Mouse (Mus musculus) hindbrain, embryonic 15.5 days (tissue): ENCODE data around the gene Adamtsl1. TPM values are rescaled to one million over a fixed set of nuclear protein-coding genes. Genes with fewer than 3 reads are reported as not detected.

Source experiments
- ATAC-seq: fragments of 200-750 bp; cut with Nextera tagmentation; 2 replicates; pipeline ENCODE4 v1.8.0; 2017; ENCODE audit warnings: low read depth, moderate number of reproducible peaks, moderate TSS enrichment; ENCODE audit not compliant: low FRiP score
- H3K27ac ChIP-seq: fragments of 300-500 bp; sonication (generic); replicated peaks from 2 replicates; pipeline ENCODE4 v1.5.1; 2015; ENCODE audit warnings: mild to moderate bottlenecking, inconsistent platforms
- H3K27me3 ChIP-seq: fragments of 300-500 bp; sonication (generic); 2 replicates; pipeline ENCODE4 v1.6.1; 2015; ENCODE audit warnings: control low read depth, inconsistent platforms
- H3K36me3 ChIP-seq: fragments of 300-500 bp; sonication (generic); 2 replicates; pipeline ENCODE4 v1.6.1; 2015; ENCODE audit warnings: control low read depth, inconsistent platforms
- H3K4me1 ChIP-seq: fragments of 300-500 bp; sonication (generic); replicated peaks from 2 replicates; pipeline ENCODE4 v1.6.1; 2015; ENCODE audit warnings: control low read depth, inconsistent platforms
- H3K4me2 ChIP-seq: fragments of 300-500 bp; sonication (generic); 2 replicates; pipeline ENCODE4 v1.6.1; 2015; ENCODE audit warnings: moderate library complexity, mild to moderate bottlenecking, inconsistent platforms
- H3K4me3 ChIP-seq: fragments of 300-500 bp; sonication (generic); 2 replicates; pipeline ENCODE4 v1.5.1; 2015; ENCODE audit warnings: mild to moderate bottlenecking, inconsistent platforms
- H3K9ac ChIP-seq: fragments of 300-500 bp; sonication (generic); 2 replicates; pipeline ENCODE4 v1.6.1; 2015; ENCODE audit warnings: inconsistent platforms
- H3K9me3 ChIP-seq: fragments of 300-500 bp; sonication (generic); 2 replicates; pipeline ENCODE4 v1.6.1; 2016; ENCODE audit warnings: control low read depth, inconsistent platforms
- WGBS: fragments of 180-500 bp; shearing (Covaris S2); methylation state at CpG from one replicate; pipeline ENCODE4 v1.1.7; 2015; 5-methylcytosine and 5-hydroxymethylcytosine counted together
- polyA plus RNA-seq: library from polyadenylated mRNA; unstranded; fragments of >200 nt; fragmentation: Nextera tagmentation; extraction: Ambion mirVana; gene quantifications from 2 replicates; pipeline ENCODE4 v1.2.1, GENCODE M21; 2015

Gene Adamtsl1
- polyA plus RNA-seq, 1 experiment from 2014 or later: 11.8 TPM

GRCm38 (mm10) chr4:85677621-85678020 is 163.6 kb downstream of the Adamtsl1 start:
- H3K27ac ChIP-seq: no peak overlapping the region
- no peaks in the 10 kb centered on the region for H3K27me3 ChIP-seq
- no peaks in the 10 kb centered on the region for H3K36me3 ChIP-seq
- no peak overlapping the region for H3K4me2 ChIP-seq
- H3K4me3 ChIP-seq: no peak overlapping the region
- H3K4me1 ChIP-seq: no peaks in the 10 kb centered on the region
- H3K9me3 ChIP-seq: no peaks in the 10 kb centered on the region
- ATAC-seq: no peak
- WGBS: 56% methylated on average over 1 of the region's 1 CpGs
- H3K9ac ChIP-seq: no peak overlapping the region

- H3K27me3 ChIP-seq: no peaks in the 10 kb centered on the region
- WGBS: 86% methylated on average over 4 of the region's 4 CpGs
- no peaks in the 10 kb centered on the region for H3K36me3 ChIP-seq
- H3K4me1 ChIP-seq: no peaks in the 10 kb centered on the region
- H3K4me2 ChIP-seq: no peak overlapping the region
- no peak overlapping the region for H3K27ac ChIP-seq
- H3K4me3 ChIP-seq: no peak overlapping the region
- H3K9ac ChIP-seq: no peak overlapping the region
- no peaks in the 10 kb centered on the region for H3K9me3 ChIP-seq
- ATAC-seq: no peak
Observed at GRCm38 (mm10) chr4:85686160-85686559, 172.2 kb downstream of the Adamtsl1 start.

GRCm38 (mm10) chr4:85695237-85695636 is 181.3 kb downstream of the Adamtsl1 start:
- WGBS: 84% methylated on average over 1 of the region's 1 CpGs
- Histone ChIP-seq H3K36me3 (no peaks in the 10 kb centered on the region), H3K4me2 (no peak overlapping the region), H3K9me3 (no peaks in the 10 kb centered on the region), H3K9ac (no peak overlapping the region), H3K4me3 (no peak overlapping the region), H3K27me3 (no peaks in the 10 kb centered on the region), H3K4me1 (no peaks in the 10 kb centered on the region), H3K27ac (no peak overlapping the region)
- ATAC-seq: no peak

- Histone ChIP-seq H3K4me1 (no peaks in the 10 kb centered on the region; the same call in 1 of the 2 replicates), H3K27me3 (no peaks in the 10 kb centered on the region), H3K9ac (no peak overlapping the region), H3K27ac (no peak overlapping the region; the same call in 1 of the 2 replicates), H3K36me3 (no peaks in the 10 kb centered on the region), H3K9me3 (no peaks in the 10 kb centered on the region), H3K4me3 (no peak overlapping the region), H3K4me2 (no peak overlapping the region)
- peak; percentile 89 for ATAC-seq
- 30% methylated on average over 7 of the region's 7 CpGs for WGBS
Observed at GRCm38 (mm10) chr4:85707352-85708057, 193.5 kb downstream of the Adamtsl1 start.

GRCm38 (mm10) chr4:85709636-85710035 is 195.7 kb downstream of the Adamtsl1 start:
- H3K9me3 ChIP-seq: no peaks in the 10 kb centered on the region
- H3K36me3 ChIP-seq: no peaks in the 10 kb centered on the region
- no peaks in the 10 kb centered on the region for H3K27me3 ChIP-seq
- 97% methylated on average over 2 of the region's 2 CpGs for WGBS
- H3K9ac ChIP-seq: no peak overlapping the region
- H3K4me1 ChIP-seq: no peaks in the 10 kb centered on the region; the same call in 1 of the 2 replicates
- no peak overlapping the region for H3K27ac ChIP-seq
- no peak overlapping the region for H3K4me3 ChIP-seq
- H3K4me2 ChIP-seq: no peak overlapping the region
- no peak for ATAC-seq

- H3K4me3 ChIP-seq: no peak overlapping the region
- WGBS: 82% methylated on average over 3 of the region's 3 CpGs
Observed at GRCm38 (mm10) chr4:85724999-85725398, 211.0 kb downstream of the Adamtsl1 start.

GRCm38 (mm10) chr4:85727731-85728130 is 213.8 kb downstream of the Adamtsl1 start:
- ATAC-seq: peak; percentile 27; the same call in 1 of the 2 replicates
- H3K4me3 ChIP-seq: no peak overlapping the region
- no peaks in the 10 kb centered on the region for H3K27me3 ChIP-seq
- H3K4me2 ChIP-seq: no peak overlapping the region
- no peaks in the 10 kb centered on the region for H3K36me3 ChIP-seq
- 71% methylated on average over 2 of the region's 2 CpGs for WGBS
- 0 out of 2 replicates have a peak, but pooled peaks cover 5% of the 10 kb centered on the region for H3K9me3 ChIP-seq
- no peak overlapping the region for H3K27ac ChIP-seq
- no peaks in the 10 kb centered on the region for H3K4me1 ChIP-seq
- no peak overlapping the region for H3K9ac ChIP-seq

More at GRCm38 (mm10) chr4:85724999-85725398, 211.0 kb downstream of the Adamtsl1 start:
- no peak overlapping the region for H3K9ac ChIP-seq
- no peak overlapping the region for H3K4me2 ChIP-seq
- no peaks in the 10 kb centered on the region for H3K4me1 ChIP-seq
- no peaks in the 10 kb centered on the region for H3K36me3 ChIP-seq
- no peaks in the 10 kb centered on the region for H3K27me3 ChIP-seq
- no peaks in the 10 kb centered on the region for H3K9me3 ChIP-seq
- ATAC-seq: no peak
- H3K27ac ChIP-seq: no peak overlapping the region

- Histone ChIP-seq H3K4me3 (no peak overlapping the region), H3K4me2 (no peak overlapping the region), H3K36me3 (no peaks in the 10 kb centered on the region), H3K4me1 (no peaks in the 10 kb centered on the region), H3K9me3 (0 out of 2 replicates have a peak, but pooled peaks cover 5% of the 10 kb centered on the region), H3K9ac (no peak overlapping the region), H3K27me3 (no peaks in the 10 kb centered on the region), H3K27ac (no peak overlapping the region)
- 66% methylated on average over 1 of the region's 1 CpGs for WGBS
- no peak for ATAC-seq
Observed at GRCm38 (mm10) chr4:85728416-85728815, 214.4 kb downstream of the Adamtsl1 start.

GRCm38 (mm10) chr4:85740478-85740877 is 226.5 kb downstream of the Adamtsl1 start:
- ATAC-seq: no peak
- 87% methylated on average over 4 of the region's 4 CpGs for WGBS
- Histone ChIP-seq H3K36me3 (no peaks in the 10 kb centered on the region), H3K4me3 (no peak overlapping the region), H3K27ac (no peak overlapping the region), H3K4me1 (0 out of 2 replicates have a peak, but pooled peaks cover 3% of the 10 kb centered on the region), H3K4me2 (no peak overlapping the region), H3K9me3 (no peaks in the 10 kb centered on the region), H3K27me3 (0 out of 2 replicates have a peak, but pooled peaks cover 3% of the 10 kb centered on the region), H3K9ac (no peak overlapping the region)

- 0 out of 2 replicates have a peak, but pooled peaks cover 3% of the 10 kb centered on the region for H3K4me1 ChIP-seq
- no peak overlapping the region for H3K4me3 ChIP-seq
- no peak overlapping the region for H3K4me2 ChIP-seq
- ATAC-seq: peak; percentile 38; the same call in 1 of the 2 replicates
- no peak overlapping the region for H3K27ac ChIP-seq
- H3K36me3 ChIP-seq: no peaks in the 10 kb centered on the region
- H3K27me3 ChIP-seq: 0 out of 2 replicates have a peak, but pooled peaks cover 3% of the 10 kb centered on the region
- WGBS: 14% methylated on average over 3 of the region's 3 CpGs
- H3K9ac ChIP-seq: no peak overlapping the region
- no peaks in the 10 kb centered on the region for H3K9me3 ChIP-seq
Observed at GRCm38 (mm10) chr4:85741825-85742391, 227.9 kb downstream of the Adamtsl1 start.

- H3K27me3 ChIP-seq: no peaks in the 10 kb centered on the region
- no peaks in the 10 kb centered on the region for H3K9me3 ChIP-seq
- no peak for ATAC-seq
- H3K36me3 ChIP-seq: no peaks in the 10 kb centered on the region
- H3K4me1 ChIP-seq: 0 out of 2 replicates have a peak, but pooled peaks cover 3% of the 10 kb centered on the region
- H3K27ac ChIP-seq: no peak overlapping the region
- no peak overlapping the region for H3K4me2 ChIP-seq
- no peak overlapping the region for H3K9ac ChIP-seq
- WGBS: 79% methylated on average over 1 of the region's 1 CpGs
- H3K4me3 ChIP-seq: no peak overlapping the region
Observed at GRCm38 (mm10) chr4:85743427-85743826, 229.5 kb downstream of the Adamtsl1 start.

- ATAC-seq: no peak
- Histone ChIP-seq H3K4me3 (no peak overlapping the region), H3K36me3 (no peaks in the 10 kb centered on the region), H3K9ac (no peak overlapping the region), H3K27me3 (no peaks in the 10 kb centered on the region), H3K9me3 (no peaks in the 10 kb centered on the region), H3K4me1 (peaks cover 4% of the 10 kb centered on the region; the same call in 1 of the 2 replicates), H3K4me2 (no peak overlapping the region), H3K27ac (no peak overlapping the region)
- WGBS: 75% methylated on average over 3 of the region's 3 CpGs
Observed at GRCm38 (mm10) chr4:85762684-85763083, 248.7 kb downstream of the Adamtsl1 start.
